Comparison of ENCODE assay signal across 31 mouse cellular contexts in genomic region chr1:172293449-172293848, GRCm38 (mm10). TPM values are rescaled to one million over a fixed set of nuclear protein-coding genes. Genes with fewer than 3 reads are reported as not detected.
A peak's percentile ranks its signal among the peaks of the same experiment; 100 is the strongest.
DNase-seq lines count a peak whose midpoint lies in the region; ATAC-seq and TF ChIP-seq lines count a peak whose summit lies in the region.
"Had no signal": no experiment of that assay in that cellular context is flagged by ENCODE, and none has a peak within 500 bp of the region (broad histone marks: within the 10 kb centered on the region; RNA-seq: fewer than 3 reads in every experiment).

No protein-coding gene starts in this region.

- H3K36me3 ChIP-seq in kidney, embryonic 16.5 days (ENCODE audit: insufficient read depth, low read length): no peaks in the 10 kb centered on the region
- H3K36me3 ChIP-seq: hindbrain, embryonic 12.5 days; hindbrain, embryonic 15.5 days; intestine, embryonic 15.5 days had no signal

- H3K27me3 ChIP-seq in kidney, embryonic 16.5 days (ENCODE audit: insufficient read depth, low read length): no peaks in the 10 kb centered on the region
- H3K27me3 ChIP-seq: heart, embryonic 13.5 days; hindbrain, embryonic 15.5 days; intestine, embryonic 15.5 days had no signal

- no peak overlapping the region for H3K9ac ChIP-seq in kidney, embryonic 16.5 days (replicated peaks; ENCODE audit: low read length)
- H3K9ac ChIP-seq: heart, embryonic 13.5 days; hindbrain, embryonic 12.5 days; hindbrain, embryonic 15.5 days; intestine, embryonic 15.5 days had no signal

- TF ChIP-seq POLR2A in cortical plate, adult 2 months (IDR thresholded peaks at IDR 0.05; ENCODE audit: extremely low read depth, insufficient read depth, low read length): no peak
- no peak for TF ChIP-seq POLR2A in olfactory bulb, adult 2 months (IDR thresholded peaks at IDR 0.05; ENCODE audit: insufficient read depth, low read depth, low read length)

- no peak overlapping the region for H3K4me2 ChIP-seq in kidney, embryonic 16.5 days (replicated peaks; ENCODE audit: low read depth, low read length)
- H3K4me2 ChIP-seq: heart, embryonic 13.5 days; hindbrain, embryonic 12.5 days; hindbrain, embryonic 15.5 days; intestine, embryonic 15.5 days had no signal

- no peaks in the 10 kb centered on the region for H3K9me3 ChIP-seq in kidney, embryonic 16.5 days (ENCODE audit: low read length)
- H3K9me3 ChIP-seq: heart, embryonic 10.5 days; heart, embryonic 13.5 days; hindbrain, embryonic 12.5 days; hindbrain, embryonic 15.5 days; intestine, embryonic 15.5 days had no signal

- peak overlapping the region; percentile 98 for H3K27ac ChIP-seq in gastrocnemius, adult 2 months
- peak overlapping the region; percentile 84 for H3K27ac ChIP-seq in left cerebral cortex, adult 2 months
- peak overlapping the region; percentile 77 for H3K27ac ChIP-seq in cortical plate, adult 2 months (ENCODE audit: insufficient read depth, low read length)
- H3K27ac ChIP-seq in olfactory bulb, adult 2 months (ENCODE audit: insufficient read depth, low read depth, low read length): peak overlapping the region; percentile 62
- no peak overlapping the region for H3K27ac ChIP-seq in kidney, embryonic 16.5 days (ENCODE audit: low read length)
- H3K27ac ChIP-seq: heart, adult 2 months; heart, embryonic 10.5 days; heart, embryonic 13.5 days; hindbrain, embryonic 12.5 days; hindbrain, embryonic 15.5 days; intestine, embryonic 15.5 days had no signal

- no peak for TF ChIP-seq CTCF in gastrocnemius, adult 2 months (IDR thresholded peaks at IDR 0.05)
- no peak for TF ChIP-seq CTCF in left cerebral cortex, adult 2 months (IDR thresholded peaks at IDR 0.05)
- TF ChIP-seq CTCF in cortical plate, adult 2 months (IDR thresholded peaks at IDR 0.05; ENCODE audit: extremely low read depth, insufficient read depth, low read length): no peak
- TF ChIP-seq CTCF in olfactory bulb, adult 2 months (IDR thresholded peaks at IDR 0.05; ENCODE audit: insufficient read depth, low read depth, low read length): no peak

- WGBS in olfactory bulb, adult 2 months: 48% methylated on average over 11 of the region's 11 CpGs
- 89% methylated on average over 11 of the region's 11 CpGs for WGBS in kidney, embryonic 16.5 days

- no peak for ATAC-seq in kidney, embryonic 16.5 days (ENCODE audit: low FRiP score, low TSS enrichment)
- ATAC-seq: CD4-positive, CD25-positive, alpha-beta regulatory T cell, adult 4 months; forebrain, embryonic 14.5 days; intestine, embryonic 15.5 days had no signal

- intact Hi-C loops in gastrocnemius, adult 2 months (cut with DNase I): no loop called here
- intact Hi-C loops in left cerebral cortex, adult 2 months (cut with DNase I): no loop called here

- DNase-seq in gastrocnemius, adult 2 months: no peak
- no peak for DNase-seq in gastrocnemius, postnatal 10 days
- DNase-seq in left cerebral cortex, adult 2 months (ENCODE audit: extremely low spot score in 1 of 2, low spot score in 2 of 2): no peak
- no peak for DNase-seq in left cerebral cortex, adult 8-10 months (ENCODE audit: low spot score in 2 of 2)
- DNase-seq: adrenal gland, postnatal 14 days; cerebellum, adult 11-12 months; cerebellum, adult 8-10 months; cerebellum, postnatal 10 days; cerebellum, postnatal 36 days; gastrocnemius, postnatal 36 days; heart, adult 2 months; heart, postnatal 14 days; heart, postnatal 4 days had no signal

- peaks cover 9% of the 10 kb centered on the region for H3K4me1 ChIP-seq in cortical plate, adult 2 months (ENCODE audit: control insufficient read depth, insufficient read depth, low read length)
- peaks cover 36% of the 10 kb centered on the region for H3K4me1 ChIP-seq in olfactory bulb, adult 2 months (ENCODE audit: control insufficient read depth, insufficient read depth, low read length)
- peaks cover 32% of the 10 kb centered on the region for H3K4me1 ChIP-seq in kidney, embryonic 16.5 days (ENCODE audit: insufficient read depth, low read length)

- H3K4me3 ChIP-seq in gastrocnemius, adult 2 months: peak overlapping the region; percentile 32
- H3K4me3 ChIP-seq in left cerebral cortex, adult 2 months: peak overlapping the region; percentile 16; the same call in 1 of the 2 replicates
- no peak overlapping the region for H3K4me3 ChIP-seq in cortical plate, adult 2 months (ENCODE audit: insufficient read depth, low read length)
- H3K4me3 ChIP-seq in olfactory bulb, adult 2 months (ENCODE audit: insufficient read depth, low read depth, low read length): no peak overlapping the region
- H3K4me3 ChIP-seq in kidney, embryonic 16.5 days (ENCODE audit: low read length): no peak overlapping the region
- H3K4me3 ChIP-seq: heart, adult 2 months; heart, embryonic 10.5 days; heart, embryonic 13.5 days; hindbrain, embryonic 12.5 days; hindbrain, embryonic 15.5 days; intestine, embryonic 15.5 days had no signal

RNA-seq across cellular contexts. Expression of gene Atp1a2, which starts 4.4 kb away (rescaled TPM):
- 1,000 to 10,000 TPM in 1 of 2 experiments, 100 to 1,000 TPM in 1; 838 to 1,060 TPM for total RNA-seq in gastrocnemius, adult 2 months (2021)
- 100 to 1,000 TPM; 695 to 761 TPM for total RNA-seq in gastrocnemius, postnatal 10 days (2021)
- 100 to 1,000 TPM; 628 to 676 TPM for total RNA-seq in left cerebral cortex, adult 2 months (2021)
- 100 to 1,000 TPM; 623 to 677 (median 661) TPM for total RNA-seq in left cerebral cortex, adult 8-10 months (2022)
- polyA plus RNA-seq in cortical plate, adult 2 months (2012; rRNA removed): 534 and 567 TPM in 2 replicates
- polyA plus RNA-seq in olfactory bulb, adult 2 months (2012; ENCODE audit: insufficient read depth, insufficient read length, low replicate concordance, missing spikeins): 130 and 318 TPM in 2 replicates
- polyA plus RNA-seq in kidney, embryonic 16.5 days (2015; fragmentation: Nextera tagmentation; extraction: Ambion mirVana): 1.7 and 2.4 TPM in 2 replicates
- total RNA-seq: granulocyte monocyte progenitor cell, adult 5-6 weeks; MEL had no signal

RNA-seq across cellular contexts. Expression of gene Igsf8, which starts 32.0 kb away (rescaled TPM):
- 1 to 10 TPM; 7.4 to 8.3 TPM for total RNA-seq in gastrocnemius, adult 2 months (2021)
- 10 to 100 TPM; 15.4 to 19.1 TPM for total RNA-seq in gastrocnemius, postnatal 10 days (2021)
- 100 to 1,000 TPM; 257 to 260 TPM for total RNA-seq in left cerebral cortex, adult 2 months (2021)
- 100 to 1,000 TPM; 256 to 294 (median 274) TPM for total RNA-seq in left cerebral cortex, adult 8-10 months (2022)
- polyA plus RNA-seq in cortical plate, adult 2 months (2012; rRNA removed): 318 and 326 TPM in 2 replicates
- polyA plus RNA-seq in olfactory bulb, adult 2 months (2012; ENCODE audit: insufficient read depth, insufficient read length, low replicate concordance, missing spikeins): not detected in 2 replicates
- polyA plus RNA-seq in kidney, embryonic 16.5 days (2015; fragmentation: Nextera tagmentation; extraction: Ambion mirVana): 60.2 and 69.7 TPM in 2 replicates

RNA-seq across cellular contexts. Expression of gene Atp1a4, which starts 35.2 kb away (rescaled TPM):
- under 1 TPM; 0.20 to 0.43 TPM for total RNA-seq in gastrocnemius, adult 2 months (2021)
- total RNA-seq in gastrocnemius, postnatal 10 days (2021): under 1 TPM; 0.61 to 0.66 TPM
- total RNA-seq in left cerebral cortex, adult 2 months (2021): not detected
- not detected for total RNA-seq in left cerebral cortex, adult 8-10 months (2022)
- polyA plus RNA-seq in cortical plate, adult 2 months (2012; rRNA removed): not detected in 2 replicates
- not detected in 2 replicates for polyA plus RNA-seq in olfactory bulb, adult 2 months (2012; ENCODE audit: insufficient read depth, insufficient read length, low replicate concordance, missing spikeins)
- 0.05 TPM in 1 of 2 replicates, not detected in the other for polyA plus RNA-seq in kidney, embryonic 16.5 days (2015; fragmentation: Nextera tagmentation; extraction: Ambion mirVana)
- total RNA-seq: granulocyte monocyte progenitor cell, adult 5-6 weeks; heart, adult 2 months; heart, postnatal 14 days; MEL had no signal
- polyA plus RNA-seq: C2C12; CD4-positive, CD25-positive, alpha-beta regulatory T cell, adult 4 months; embryonic facial prominence, embryonic 11.5 days; embryonic facial prominence, embryonic 14.5 days; forebrain, embryonic 11.5 days; hindbrain, embryonic 12.5 days; intestine, embryonic 15.5 days had no signal

RNA-seq across cellular contexts. Expression of gene Kcnj9, which starts 35.7 kb away (rescaled TPM):
- total RNA-seq in gastrocnemius, adult 2 months (2021): not detected
- under 1 TPM; 0.07 to 0.14 TPM for total RNA-seq in gastrocnemius, postnatal 10 days (2021)
- 100 to 1,000 TPM; 137 to 138 TPM for total RNA-seq in left cerebral cortex, adult 2 months (2021)
- 100 to 1,000 TPM; 109 to 120 (median 112) TPM for total RNA-seq in left cerebral cortex, adult 8-10 months (2022)
- polyA plus RNA-seq in cortical plate, adult 2 months (2012; rRNA removed): 169 and 180 TPM in 2 replicates
- not detected in 2 replicates for polyA plus RNA-seq in olfactory bulb, adult 2 months (2012; ENCODE audit: insufficient read depth, insufficient read length, low replicate concordance, missing spikeins)
- polyA plus RNA-seq in kidney, embryonic 16.5 days (2015; fragmentation: Nextera tagmentation; extraction: Ambion mirVana): not detected in 2 replicates
- total RNA-seq: gastrocnemius, adult 8-10 months; gastrocnemius, postnatal 36 days; granulocyte monocyte progenitor cell, adult 5-6 weeks; heart, adult 2 months; heart, postnatal 14 days; heart, postnatal 4 days; MEL had no signal
- polyA plus RNA-seq: CD4-positive, CD25-positive, alpha-beta regulatory T cell, adult 4 months; heart, embryonic 10.5 days; heart, embryonic 13.5 days; heart, embryonic 16.5 days; intestine, embryonic 15.5 days had no signal

RNA-seq across cellular contexts. Expression of gene Kcnj10, which starts 47.6 kb away (rescaled TPM):
- total RNA-seq in gastrocnemius, adult 2 months (2021): under 1 TPM in 1 of 2 experiments, not detected in 1; 0.06 TPM
- total RNA-seq in gastrocnemius, postnatal 10 days (2021): 1 to 10 TPM in 1 of 2 experiments, under 1 TPM in 1; 0.87 to 1.2 TPM
- total RNA-seq in left cerebral cortex, adult 2 months (2021): 100 to 1,000 TPM in 1 of 2 experiments, 10 to 100 TPM in 1; 86.5 to 108 TPM
- 100 to 1,000 TPM in 3 of 4 experiments, 10 to 100 TPM in 1; 98.2 to 130 (median 113) TPM for total RNA-seq in left cerebral cortex, adult 8-10 months (2022)
- 96.8 and 102 TPM in 2 replicates for polyA plus RNA-seq in cortical plate, adult 2 months (2012; rRNA removed)
- polyA plus RNA-seq in olfactory bulb, adult 2 months (2012; ENCODE audit: insufficient read depth, insufficient read length, low replicate concordance, missing spikeins): 93.5 and 169 TPM in 2 replicates
- polyA plus RNA-seq in kidney, embryonic 16.5 days (2015; fragmentation: Nextera tagmentation; extraction: Ambion mirVana): 1.2 and 1.6 TPM in 2 replicates
- total RNA-seq: gastrocnemius, postnatal 36 days had no signal
- polyA plus RNA-seq: C2C12; CD4-positive, CD25-positive, alpha-beta regulatory T cell, adult 4 months; heart, embryonic 13.5 days had no signal

Comparison
In these comparisons a context has a peak if more than half of its experiments do, and no peak if none do; other contexts are left out.
1. H3K4me3 ChIP-seq: peak in gastrocnemius, adult 2 months (single experiment) and left cerebral cortex, adult 2 months (single experiment); none in cortical plate, adult 2 months (single experiment), olfactory bulb, adult 2 months (single experiment) and kidney, embryonic 16.5 days (single experiment).
2. RNA of gene Igsf8, which starts 32.0 kb away (total RNA-seq): 256 to 294 TPM in left cerebral cortex, adult 8-10 months and 257 to 260 TPM in left cerebral cortex, adult 2 months; 15.4 to 19.1 TPM in gastrocnemius, postnatal 10 days and 7.4 to 8.3 TPM in gastrocnemius, adult 2 months; every median in the first group is over 10 times any median in the second.